Mouse (Mus musculus): ENCODE measurements around the gene 4930442H23Rik.
"Not testable (repeated sequence)": the region's sequence is repeated elsewhere in the genome, so short reads cannot be mapped to it uniquely, and the experiment has no call there.

DNA sequence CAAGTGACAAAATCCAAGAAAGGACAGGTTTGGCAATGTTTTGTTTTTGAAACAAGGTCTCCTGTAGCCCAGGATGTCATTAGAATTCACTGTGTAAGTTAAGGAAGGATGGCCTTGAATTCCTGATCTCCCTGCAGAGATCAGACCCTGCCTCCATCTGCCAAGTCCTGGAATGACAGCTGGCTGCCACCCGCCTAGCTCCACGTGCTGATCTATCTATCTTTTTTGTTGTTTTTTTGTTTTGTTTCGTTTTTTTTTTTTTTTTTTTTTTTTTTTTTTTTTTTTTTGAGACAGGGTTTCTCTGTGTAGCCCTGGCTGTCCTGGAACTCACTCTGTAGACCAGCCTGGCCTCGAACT is 8.3 kb downstream of the 4930442H23Rik start:
- TF ChIP-seq CTCF (IDR thresholded peaks at IDR 0.05; ENCODE audit: borderline replicate concordance, insufficient read depth, low read depth, low read length); POLR2A (IDR thresholded peaks at IDR 0.05; ENCODE audit: borderline replicate concordance, insufficient read depth, low read length): not testable (repeated sequence)

All from cerebellum, adult 2 months (tissue).